Mouse (Mus musculus) CH12.LX (cell line): ENCODE data around the gene Gjc1.

Source experiments
- CHD2 ChIP-seq: IDR thresholded peaks from 2 replicates; pipeline ENCODE4 v1.6.1; 2011; ENCODE audit warnings: low read length, improper control_type of control experiment
- CTCF ChIP-seq, 2 experiments: IDR thresholded peaks in 1 of 2; conservative IDR thresholded peaks in 1 of 2; 2 replicates each; pipeline ENCODE4 v1.5.1; 2011 to 2012; ENCODE audit warnings: low read depth in 2 of 2, low read length in 2 of 2, improper control_type of control experiment in 1 of 2, inconsistent platforms in 1 of 2, mild to moderate bottlenecking in 1 of 2, moderate library complexity in 1 of 2
- EP300 ChIP-seq: IDR thresholded peaks from 2 replicates; pipeline ENCODE4 v1.6.1; 2011; ENCODE audit warnings: low read length, improper control_type of control experiment
- GABPA ChIP-seq: IDR thresholded peaks from 2 replicates; pipeline ENCODE4 v1.6.1; 2012; ENCODE audit warnings: low read depth, low read length, improper control_type of control experiment, inconsistent platforms; ENCODE audit not compliant: insufficient replicate concordance
- JUN ChIP-seq: IDR thresholded peaks from 2 replicates; pipeline ENCODE4 v1.6.1; 2011; ENCODE audit warnings: low read depth, mild to moderate bottlenecking, low read length, improper control_type of control experiment, moderate library complexity; ENCODE audit not compliant: insufficient read depth
- MAFK ChIP-seq: IDR thresholded peaks from 2 replicates; pipeline ENCODE4 v1.6.1; 2011; ENCODE audit warnings: low read length, improper control_type of control experiment; ENCODE audit not compliant: insufficient replicate concordance
- MEF2A ChIP-seq: IDR thresholded peaks from 2 replicates; pipeline ENCODE4 v1.6.1; 2014; ENCODE audit warnings: low read depth, mild to moderate bottlenecking, inconsistent platforms, low read length, improper control_type of control experiment, borderline replicate concordance
- MXI1 ChIP-seq: IDR thresholded peaks from 2 replicates; pipeline ENCODE4 v1.6.1; 2011; ENCODE audit warnings: mild to moderate bottlenecking, low read depth, low read length, improper control_type of control experiment
- NELFE ChIP-seq: IDR thresholded peaks from 2 replicates; pipeline ENCODE4 v1.6.1; 2011; ENCODE audit warnings: low read depth, low read length, improper control_type of control experiment
- PAX5 ChIP-seq: IDR thresholded peaks from 2 replicates; pipeline ENCODE4 v1.6.1; 2012; ENCODE audit warnings: low read length, inconsistent platforms, mixed read lengths
- POLR2A ChIP-seq: IDR thresholded peaks from 2 replicates; pipeline ENCODE4 v1.6.1; 2011; ENCODE audit warnings: low read depth, mild to moderate bottlenecking, improper control_type of control experiment, low read length
- SMC3 ChIP-seq: IDR thresholded peaks from 2 replicates; pipeline ENCODE4 v1.6.1; 2011; ENCODE audit warnings: low read depth, low read length, improper control_type of control experiment
- ZC3H11A ChIP-seq: IDR thresholded peaks from 2 replicates; pipeline ENCODE4 v1.6.1; 2012; ENCODE audit warnings: low read depth, mild to moderate bottlenecking, inconsistent platforms, low read length, improper control_type of control experiment
- ZMIZ1 ChIP-seq: IDR thresholded peaks from 2 replicates; pipeline ENCODE4 v1.6.1; 2012; ENCODE audit warnings: low read depth, mild to moderate bottlenecking, inconsistent platforms, low read length, improper control_type of control experiment

GRCm38 (mm10) chr11:102765416-102765815 lies 54.1 kb downstream of the Gjc1 start:
- no peak for TF ChIP-seq POLR2A
- TF ChIP-seq PAX5 = no peak
- TF ChIP-seq CTCF (conservative IDR thresholded peaks at IDR 0.05 in 1 of 2, IDR thresholded peaks at IDR 0.05 in 1 of 2; ENCODE audit: low read depth in 2 of 2, low read length in 2 of 2) = no peak
- TF ChIP-seq MXI1 = no peak
- no peak for TF ChIP-seq ZMIZ1
- TF ChIP-seq JUN = no peak
- TF ChIP-seq EP300 = no peak
- no peak for TF ChIP-seq SMC3
- TF ChIP-seq GABPA = no peak
- no peak for TF ChIP-seq NELFE
- TF ChIP-seq ZC3H11A = no peak
- TF ChIP-seq MAFK = no peak
- TF ChIP-seq CHD2 = no peak
- TF ChIP-seq MEF2A = no peak
